Mouse (Mus musculus) CH12.LX (cell line): ENCODE results near the gene Ccdc86. TPM values are rescaled to one million over a fixed set of nuclear protein-coding genes. Genes with fewer than 3 reads are reported as not detected.

ENCODE experiments used
- DNase-seq: peaks from one replicate; pipeline ENCODE4 v3.0.0-alpha.2; 2013; ENCODE audit errors: extremely low read depth
- H3K27ac ChIP-seq: 2 replicates; pipeline ENCODE4 v1.5.1; 2012; ENCODE audit warnings: low read depth, mild to moderate bottlenecking, control low read depth, moderate library complexity; ENCODE audit not compliant: insufficient read depth
- H3K27me3 ChIP-seq: replicated peaks from 2 replicates; pipeline ENCODE3; 2012; ENCODE audit warnings: inconsistent platforms
- H3K36me3 ChIP-seq, 2 experiments: replicated peaks in 1 of 2; 2 replicates each; pipeline versions ENCODE3 to v1.6.1; 2012; ENCODE audit warnings: inconsistent platforms in 1 of 2, low read length in 1 of 2, mild to moderate bottlenecking in 1 of 2, mixed read lengths in 1 of 2, moderate library complexity in 1 of 2; ENCODE audit not compliant: control insufficient read depth in 1 of 2, insufficient read depth in 1 of 2
- H3K4me1 ChIP-seq, 2 experiments: 2 replicates each; pipeline ENCODE4 v1.6.1; 2012; ENCODE audit warnings: inconsistent platforms in 1 of 2, moderate library complexity in 1 of 2; ENCODE audit not compliant: insufficient read depth in 2 of 2, control insufficient read depth in 1 of 2
- H3K4me2 ChIP-seq: 2 replicates; pipeline ENCODE4 v1.6.1; 2012; ENCODE audit warnings: low read depth, mild to moderate bottlenecking, control low read depth; ENCODE audit not compliant: poor library complexity, insufficient read depth, severe bottlenecking
- H3K4me3 ChIP-seq, 3 experiments: fragments of 150-350 bp in 1 of 3; sonication (generic) in 1 of 3; replicated peaks in 1 of 3; 2 replicates each; pipeline versions ENCODE3 to v1.5.1; 2011 to 2012; ENCODE audit warnings: low read depth in 2 of 3, low read length in 2 of 3, mild to moderate bottlenecking in 2 of 3, moderate library complexity in 2 of 3, control low read depth in 1 of 3, improper control_type of control experiment in 1 of 3, inconsistent platforms in 1 of 3, mixed read lengths in 1 of 3; ENCODE audit not compliant: poor library complexity in 1 of 3
- H3K79me2 ChIP-seq: replicated peaks from 2 replicates; pipeline ENCODE4 v1.6.1; 2012; ENCODE audit warnings: mild to moderate bottlenecking, moderate library complexity; ENCODE audit not compliant: control insufficient read depth, poor library complexity, insufficient read depth, severe bottlenecking; ENCODE audit errors: extremely low read depth
- H3K9ac ChIP-seq: 2 replicates; pipeline ENCODE4 v1.6.1; 2012; ENCODE audit warnings: low read depth, mild to moderate bottlenecking, control low read depth, moderate library complexity; ENCODE audit not compliant: insufficient read depth
- H3K9me3 ChIP-seq: replicated peaks from 2 replicates; pipeline ENCODE3; 2012; ENCODE audit warnings: low read length, inconsistent platforms, mixed read lengths
- CHD1 ChIP-seq: IDR thresholded peaks from 2 replicates; pipeline ENCODE4 v1.6.1; 2012; ENCODE audit warnings: low read depth, low read length, improper control_type of control experiment, inconsistent platforms
- CHD2 ChIP-seq: IDR thresholded peaks from 2 replicates; pipeline ENCODE4 v1.6.1; 2011; ENCODE audit warnings: low read length, improper control_type of control experiment
- CTCF ChIP-seq, 2 experiments: IDR thresholded peaks in 1 of 2; conservative IDR thresholded peaks in 1 of 2; 2 replicates each; pipeline ENCODE4 v1.5.1; 2011 to 2012; ENCODE audit warnings: low read depth in 2 of 2, low read length in 2 of 2, improper control_type of control experiment in 1 of 2, inconsistent platforms in 1 of 2, mild to moderate bottlenecking in 1 of 2, moderate library complexity in 1 of 2
- E2F4 ChIP-seq: IDR thresholded peaks from 2 replicates; pipeline ENCODE4 v1.6.1; 2011; ENCODE audit warnings: low read depth, low read length, improper control_type of control experiment; ENCODE audit not compliant: insufficient replicate concordance
- ELF1 ChIP-seq: IDR thresholded peaks from 2 replicates; pipeline ENCODE4 v1.6.1; 2014; ENCODE audit warnings: low read depth, mild to moderate bottlenecking, inconsistent platforms, low read length, improper control_type of control experiment
- ETS1 ChIP-seq: conservative IDR thresholded peaks from 2 replicates; pipeline ENCODE4 v1.6.1; 2012; ENCODE audit warnings: low read depth, mild to moderate bottlenecking, inconsistent platforms, low read length, improper control_type of control experiment, moderate library complexity
- GABPA ChIP-seq: IDR thresholded peaks from 2 replicates; pipeline ENCODE4 v1.6.1; 2012; ENCODE audit warnings: low read depth, low read length, improper control_type of control experiment, inconsistent platforms; ENCODE audit not compliant: insufficient replicate concordance
- HCFC1 ChIP-seq: IDR thresholded peaks from 2 replicates; pipeline ENCODE4 v1.6.1; 2012; ENCODE audit warnings: low read depth, mild to moderate bottlenecking, inconsistent platforms, low read length, improper control_type of control experiment
- JUND ChIP-seq: conservative IDR thresholded peaks from 2 replicates; pipeline ENCODE4 v1.6.1; 2011; ENCODE audit warnings: low read depth, low read length, improper control_type of control experiment
- KAT2A ChIP-seq: IDR thresholded peaks from 2 replicates; pipeline ENCODE4 v1.6.1; 2012; ENCODE audit warnings: low read length, improper control_type of control experiment, inconsistent platforms; ENCODE audit not compliant: insufficient replicate concordance
- MAFK ChIP-seq: IDR thresholded peaks from 2 replicates; pipeline ENCODE4 v1.6.1; 2011; ENCODE audit warnings: low read length, improper control_type of control experiment; ENCODE audit not compliant: insufficient replicate concordance
- MAX ChIP-seq: IDR thresholded peaks from 2 replicates; pipeline ENCODE4 v1.6.1; 2011; ENCODE audit warnings: low read length, improper control_type of control experiment
- MAZ ChIP-seq: IDR thresholded peaks from 2 replicates; pipeline ENCODE4 v1.6.1; 2012; ENCODE audit warnings: low read depth, mild to moderate bottlenecking, inconsistent platforms, low read length, improper control_type of control experiment, moderate library complexity
- MEF2A ChIP-seq: IDR thresholded peaks from 2 replicates; pipeline ENCODE4 v1.6.1; 2014; ENCODE audit warnings: low read depth, mild to moderate bottlenecking, inconsistent platforms, low read length, improper control_type of control experiment, borderline replicate concordance
- MXI1 ChIP-seq: IDR thresholded peaks from 2 replicates; pipeline ENCODE4 v1.6.1; 2011; ENCODE audit warnings: mild to moderate bottlenecking, low read depth, low read length, improper control_type of control experiment
- MYC ChIP-seq: IDR thresholded peaks from 2 replicates; pipeline ENCODE4 v1.6.1; 2011; ENCODE audit warnings: low read depth, mild to moderate bottlenecking, improper control_type of control experiment, low read length
- NELFE ChIP-seq: IDR thresholded peaks from 2 replicates; pipeline ENCODE4 v1.6.1; 2011; ENCODE audit warnings: low read depth, low read length, improper control_type of control experiment
- NRF1 ChIP-seq: IDR thresholded peaks from 2 replicates; pipeline ENCODE4 v1.6.1; 2014; ENCODE audit warnings: low read depth, mild to moderate bottlenecking, inconsistent platforms, low read length, improper control_type of control experiment, moderate library complexity
- PAX5 ChIP-seq: IDR thresholded peaks from 2 replicates; pipeline ENCODE4 v1.6.1; 2012; ENCODE audit warnings: low read length, inconsistent platforms, mixed read lengths
- RAD21 ChIP-seq: IDR thresholded peaks from 2 replicates; pipeline ENCODE4 v1.6.1; 2011; ENCODE audit warnings: low read depth, mild to moderate bottlenecking, low read length, improper control_type of control experiment, moderate library complexity
- RCOR1 ChIP-seq: conservative IDR thresholded peaks from 2 replicates; pipeline ENCODE4 v1.6.1; 2012; ENCODE audit warnings: low read depth, mild to moderate bottlenecking, inconsistent platforms, low read length, improper control_type of control experiment
- SIN3A ChIP-seq: IDR thresholded peaks from 2 replicates; pipeline ENCODE4 v1.6.1; 2012; ENCODE audit warnings: low read length, improper control_type of control experiment, inconsistent platforms
- SMC3 ChIP-seq: IDR thresholded peaks from 2 replicates; pipeline ENCODE4 v1.6.1; 2011; ENCODE audit warnings: low read depth, low read length, improper control_type of control experiment
- TCF12 ChIP-seq: IDR thresholded peaks from 2 replicates; pipeline ENCODE4 v1.6.1; 2014; ENCODE audit warnings: low read depth, mild to moderate bottlenecking, inconsistent platforms, low read length, improper control_type of control experiment
- USF1 ChIP-seq: IDR thresholded peaks from 2 replicates; pipeline ENCODE4 v1.6.1; 2014; ENCODE audit warnings: low read depth, mild to moderate bottlenecking, inconsistent platforms, low read length, improper control_type of control experiment
- USF2 ChIP-seq: conservative IDR thresholded peaks from 2 replicates; pipeline ENCODE4 v1.6.1; 2011; ENCODE audit warnings: low read depth, low read length, improper control_type of control experiment
- ZC3H11A ChIP-seq: IDR thresholded peaks from 2 replicates; pipeline ENCODE4 v1.6.1; 2012; ENCODE audit warnings: low read depth, mild to moderate bottlenecking, inconsistent platforms, low read length, improper control_type of control experiment
- ZKSCAN1 ChIP-seq: IDR thresholded peaks from 2 replicates; pipeline ENCODE4 v1.6.1; 2012; ENCODE audit warnings: low read depth, inconsistent platforms, low read length, improper control_type of control experiment, borderline replicate concordance
- ZMIZ1 ChIP-seq: IDR thresholded peaks from 2 replicates; pipeline ENCODE4 v1.6.1; 2012; ENCODE audit warnings: low read depth, mild to moderate bottlenecking, inconsistent platforms, low read length, improper control_type of control experiment
- ZNF384 ChIP-seq: IDR thresholded peaks from 2 replicates; pipeline ENCODE4 v1.6.1; 2012; ENCODE audit warnings: low read depth, low read length, improper control_type of control experiment, inconsistent platforms
- dilution Hi-C: fragments of 300-500 bp; cut with MboI; formaldehyde crosslinking; loops from 2 replicates; pipeline ENCODE4 v1.14.3; 2020; ENCODE audit warnings: low sequenced_read_pairs; ENCODE audit not compliant: extremely low pct_unique_long_range_greater_than_20kb, extremely low pct_ligation_motif_present
- in situ Hi-C: fragments of 300-500 bp; cut with MboI; formaldehyde crosslinking; loops from 3 replicates; pipeline ENCODE4 v1.14.3; 2019; ENCODE audit warnings: low sequenced_read_pairs, low pct_ligation_motif_present, low pct_unique_long_range_greater_than_20kb, mixed read lengths
- polyA plus RNA-seq: library from polyadenylated mRNA; unstranded; fragments of >175 nt; gene quantifications from 2 replicates; pipeline ENCODE4 v1.2.1, GENCODE M21; 2012; ENCODE audit warnings: low read depth; ENCODE audit not compliant: insufficient read length
- total RNA-seq, 2 experiments: library from RNA; depleted of rRNA; stranded (reverse); fragments of 300-350 nt in 1 of 2; fragments of >200 nt in 1 of 2; gene quantifications; 2 replicates each; pipeline ENCODE4 v1.2.3; 2012 to 2014

Ccdc86 gene
- total and polyA plus RNA-seq, 3 experiments, result 9.5 to 44.8 (median 10.8) TPM

- dilution Hi-C loops, result no loop called here
- Histone ChIP-seq H3K4me1 (peaks cover 6 to 18% of the 10 kb centered on the region in 2 experiments; a peak in 3 of 4 replicates), H3K9me3 (peaks cover 5% of the 10 kb centered on the region), H3K9ac (peak overlapping the region; percentile 85), H3K79me2 (peaks cover 39% of the 10 kb centered on the region), H3K27ac (no peak overlapping the region), H3K4me2 (peak overlapping the region; percentile 93), H3K27me3 (no peaks in the 10 kb centered on the region), H3K4me3 (peak overlapping the region; percentile 91 to 98 (median 92)), H3K36me3 (peaks cover 35 to 40% of the 10 kb centered on the region in 2 experiments)
- TF ChIP-seq SMC3, result no peak
- no peak for TF ChIP-seq GABPA
- TF ChIP-seq TCF12, result no peak
- no peak for TF ChIP-seq SIN3A
- TF ChIP-seq RCOR1, result no peak
- TF ChIP-seq CHD1, result 0 out of 2 replicates have a peak, but pooled peaks have one; percentile 25
- no peak for TF ChIP-seq E2F4
- DNase-seq, result no peak
- in situ Hi-C loops, result no loop called here
Measured at GRCm38 (mm10) chr19:10895708-10896107, 53.4 kb downstream of the Ccdc86 start.

DNA sequence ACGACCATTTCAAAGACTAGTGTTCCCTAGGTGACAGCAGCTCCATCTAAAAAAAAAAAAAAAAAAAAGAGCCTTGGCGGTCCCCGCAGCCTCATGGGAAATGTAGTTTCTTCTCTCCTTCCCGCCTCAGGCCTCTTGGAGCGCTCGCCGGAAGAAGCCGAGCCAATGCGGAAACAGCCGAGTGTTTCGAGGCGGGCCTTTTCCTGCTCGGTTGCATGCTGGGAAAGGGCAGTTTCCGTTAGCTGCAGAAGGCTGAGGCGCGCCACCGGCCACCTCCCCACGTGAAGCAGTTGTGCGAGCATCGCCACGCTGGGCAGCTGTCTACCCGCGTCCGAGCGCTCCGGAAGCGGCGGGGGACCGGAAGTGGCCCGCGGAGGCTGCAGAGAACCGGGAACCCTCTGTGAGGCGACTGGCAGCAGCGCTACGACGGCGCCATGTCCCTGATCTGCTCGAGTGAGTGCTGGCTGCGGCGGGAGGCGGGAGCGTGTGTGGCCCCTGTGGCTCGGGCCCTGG is 54.0 kb downstream of the Ccdc86 start, which contains the start of gene Prpf19:
Gene Prpf19 (plus strand): TSS at position 216 of the 513 bp plus-strand sequence.
- peak within 1 kb of the TSS; percentile 91 to 98 (median 92) for H3K4me3 ChIP-seq
- H3K27ac ChIP-seq, result peak within 1 kb of the TSS; percentile 84
- DNase-seq, result peak; percentile 98
- in situ Hi-C loops (no loop called here), dilution Hi-C loops (no loop called here)
- H3K4me2 ChIP-seq, result peak within 1 kb of the TSS; percentile 93
- H3K36me3 ChIP-seq, result peaks cover 29 to 33% of the 10 kb centered on the region in 2 experiments
- H3K79me2 ChIP-seq, result peaks cover 39% of the 10 kb centered on the region
- H3K9ac ChIP-seq, result peak within 1 kb of the TSS; percentile 85
- peaks cover 6 to 18% of the 10 kb centered on the region in 2 experiments; a peak in 3 of 4 replicates for H3K4me1 ChIP-seq
- H3K27me3 ChIP-seq, result no peaks in the 10 kb centered on the region
- H3K9me3 ChIP-seq, result peaks cover 5% of the 10 kb centered on the region
- TF ChIP-seq JUND (no peak), SIN3A (peak; percentile 96), RAD21 (no peak), GABPA (peak; percentile 58; the same call in 1 of the 2 replicates), PAX5 (no peak), MAFK (no peak), NELFE (peak; percentile 92), TCF12 (peak; percentile 82), NRF1 (0 out of 2 replicates have a peak, but pooled peaks have one; percentile 26), SMC3 (no peak), KAT2A (peak; percentile 98), HCFC1 (peak; percentile 98), ZC3H11A (no peak), RCOR1 (no peak), MYC (peak; percentile 94), ETS1 (peak; percentile 27), MAZ (peak; percentile 31; the same call in 1 of the 2 replicates), ZNF384 (peak; percentile 100), CTCF (conservative IDR thresholded peaks at IDR 0.05 in 1 of 2, IDR thresholded peaks at IDR 0.05 in 1 of 2; ENCODE audit: low read depth in 2 of 2, low read length in 2 of 2) (no peak), CHD2 (0 out of 2 replicates have a peak, but pooled peaks have one; percentile 6), E2F4 (peak; percentile 95), MEF2A (peak; percentile 61; the same call in 1 of the 2 replicates), ELF1 (peak; percentile 99), ZMIZ1 (peak; percentile 83), MAX (peak; percentile 94), MXI1 (peak; percentile 99), USF1 (peak; percentile 27; the same call in 1 of the 2 replicates), ZKSCAN1 (no peak; the same call in 1 of the 2 replicates), USF2 (no peak)
